Mouse (Mus musculus): ENCODE data around the gene Setdb2. TPM values are rescaled to one million over a fixed set of nuclear protein-coding genes. Genes with fewer than 3 reads are reported as not detected.

Gene Setdb2
- polyA plus RNA-seq, 1 experiment from 2014 or later: 8.7 TPM

- no peak for ATAC-seq (ENCODE audit: low read depth)
- 10% methylated on average over 6 of the region's 6 CpGs for WGBS
- peak overlapping the region; percentile 80 for H3K27ac ChIP-seq (replicated peaks; ENCODE audit: low read depth, low read length)
Observed at GRCm38 (mm10) chr14:59441472-59441805, 755 bp upstream of the Setdb2 start.

GRCm38 (mm10) chr14:59440039-59440438, 645 bp downstream of the Setdb2 start:
- H3K9me3 ChIP-seq (ENCODE audit: control insufficient read depth, low read length): no peaks in the 10 kb centered on the region
- peak overlapping the region; percentile 58 for H3K4me3 ChIP-seq (ENCODE audit: low read depth, low read length)
- H3K27ac ChIP-seq (replicated peaks; ENCODE audit: low read depth, low read length): no peak overlapping the region
- peak overlapping the region; percentile 86 for H3K9ac ChIP-seq (ENCODE audit: low read depth, low read length)
- WGBS: 17% methylated on average over 7 of the region's 7 CpGs
- H3K36me3 ChIP-seq (ENCODE audit: control insufficient read depth, insufficient read depth, low read length): no peaks in the 10 kb centered on the region
- H3K4me1 ChIP-seq (ENCODE audit: control insufficient read depth, insufficient read depth, low read length): peaks cover 9% of the 10 kb centered on the region
- peak overlapping the region; percentile 84 for H3K4me2 ChIP-seq (ENCODE audit: low read depth, low read length)
- no peak for DNase-seq (ENCODE audit: low spot score)
- H3K27me3 ChIP-seq (replicated peaks; ENCODE audit: control insufficient read depth, insufficient read depth, low read length): no peaks in the 10 kb centered on the region
- no peak for ATAC-seq (ENCODE audit: low read depth)

More at GRCm38 (mm10) chr14:59441472-59441805, 755 bp upstream of the Setdb2 start:
- Histone ChIP-seq H3K4me1 (ENCODE audit: control insufficient read depth, insufficient read depth, low read length) (peaks cover 9% of the 10 kb centered on the region), H3K4me2 (ENCODE audit: low read depth, low read length) (peak overlapping the region; percentile 84), H3K9me3 (ENCODE audit: control insufficient read depth, low read length) (no peaks in the 10 kb centered on the region), H3K4me3 (ENCODE audit: low read depth, low read length) (peak overlapping the region; percentile 58), H3K36me3 (ENCODE audit: control insufficient read depth, insufficient read depth, low read length) (no peaks in the 10 kb centered on the region), H3K27me3 (replicated peaks; ENCODE audit: control insufficient read depth, insufficient read depth, low read length) (no peaks in the 10 kb centered on the region), H3K9ac (ENCODE audit: low read depth, low read length) (peak overlapping the region; percentile 86)
- DNase-seq (ENCODE audit: low spot score): no peak

GRCm38 (mm10) chr14:59438505-59438904, 2.2 kb downstream of the Setdb2 start:
- Histone ChIP-seq H3K27ac (replicated peaks; ENCODE audit: low read depth, low read length) (no peak overlapping the region), H3K27me3 (replicated peaks; ENCODE audit: control insufficient read depth, insufficient read depth, low read length) (no peaks in the 10 kb centered on the region), H3K4me1 (ENCODE audit: control insufficient read depth, insufficient read depth, low read length) (peaks cover 9% of the 10 kb centered on the region), H3K4me3 (ENCODE audit: low read depth, low read length) (no peak overlapping the region), H3K9me3 (ENCODE audit: control insufficient read depth, low read length) (no peaks in the 10 kb centered on the region), H3K9ac (ENCODE audit: low read depth, low read length) (no peak overlapping the region), H3K36me3 (ENCODE audit: control insufficient read depth, insufficient read depth, low read length) (no peaks in the 10 kb centered on the region), H3K4me2 (ENCODE audit: low read depth, low read length) (no peak overlapping the region)
- DNase-seq (ENCODE audit: low spot score) (no peak), ATAC-seq (ENCODE audit: low read depth) (no peak)
- 84% methylated on average over 2 of the region's 2 CpGs for WGBS

- no peak for DNase-seq (ENCODE audit: low spot score)
- Histone ChIP-seq H3K4me3 (ENCODE audit: low read depth, low read length) (no peak overlapping the region), H3K9ac (ENCODE audit: low read depth, low read length) (no peak overlapping the region), H3K27ac (replicated peaks; ENCODE audit: low read depth, low read length) (no peak overlapping the region), H3K4me2 (ENCODE audit: low read depth, low read length) (no peak overlapping the region), H3K27me3 (replicated peaks; ENCODE audit: control insufficient read depth, insufficient read depth, low read length) (no peaks in the 10 kb centered on the region), H3K9me3 (ENCODE audit: control insufficient read depth, low read length) (no peaks in the 10 kb centered on the region), H3K4me1 (ENCODE audit: control insufficient read depth, insufficient read depth, low read length) (peaks cover 9% of the 10 kb centered on the region), H3K36me3 (ENCODE audit: control insufficient read depth, insufficient read depth, low read length) (no peaks in the 10 kb centered on the region)
- no peak for ATAC-seq (ENCODE audit: low read depth)
- 85% methylated on average over 3 of the region's 3 CpGs for WGBS
Observed at GRCm38 (mm10) chr14:59437398-59437797, 3.3 kb downstream of the Setdb2 start.

GRCm38 (mm10) chr14:59435206-59435605, 5.5 kb downstream of the Setdb2 start:
- ATAC-seq (ENCODE audit: low read depth) (no peak), DNase-seq (ENCODE audit: low spot score) (no peak)
- H3K36me3 ChIP-seq (ENCODE audit: control insufficient read depth, insufficient read depth, low read length): no peaks in the 10 kb centered on the region
- H3K4me2 ChIP-seq (ENCODE audit: low read depth, low read length): no peak overlapping the region
- no peaks in the 10 kb centered on the region for H3K27me3 ChIP-seq (replicated peaks; ENCODE audit: control insufficient read depth, insufficient read depth, low read length)
- H3K4me1 ChIP-seq (ENCODE audit: control insufficient read depth, insufficient read depth, low read length): peaks cover 7% of the 10 kb centered on the region
- no peak overlapping the region for H3K27ac ChIP-seq (replicated peaks; ENCODE audit: low read depth, low read length)
- H3K9ac ChIP-seq (ENCODE audit: low read depth, low read length): no peak overlapping the region
- H3K9me3 ChIP-seq (ENCODE audit: control insufficient read depth, low read length): no peaks in the 10 kb centered on the region
- H3K4me3 ChIP-seq (ENCODE audit: low read depth, low read length): no peak overlapping the region

- Histone ChIP-seq H3K4me1 (ENCODE audit: control insufficient read depth, insufficient read depth, low read length) (no peaks in the 10 kb centered on the region), H3K4me3 (ENCODE audit: low read depth, low read length) (no peak overlapping the region), H3K4me2 (ENCODE audit: low read depth, low read length) (no peak overlapping the region), H3K9ac (ENCODE audit: low read depth, low read length) (no peak overlapping the region), H3K27me3 (replicated peaks; ENCODE audit: control insufficient read depth, insufficient read depth, low read length) (no peaks in the 10 kb centered on the region), H3K36me3 (ENCODE audit: control insufficient read depth, insufficient read depth, low read length) (no peaks in the 10 kb centered on the region), H3K27ac (replicated peaks; ENCODE audit: low read depth, low read length) (no peak overlapping the region), H3K9me3 (ENCODE audit: control insufficient read depth, low read length) (no peaks in the 10 kb centered on the region)
- WGBS: 63% methylated on average over 2 of the region's 2 CpGs
- DNase-seq (ENCODE audit: low spot score): no peak
- ATAC-seq (ENCODE audit: low read depth): no peak
Observed at GRCm38 (mm10) chr14:59433902-59434301, 6.8 kb downstream of the Setdb2 start.

GRCm38 (mm10) chr14:59430556-59430955, 10.1 kb downstream of the Setdb2 start:
- H3K9me3 ChIP-seq (ENCODE audit: control insufficient read depth, low read length): no peaks in the 10 kb centered on the region
- H3K27ac ChIP-seq (replicated peaks; ENCODE audit: low read depth, low read length): no peak overlapping the region
- ATAC-seq (ENCODE audit: low read depth): no peak
- DNase-seq (ENCODE audit: low spot score): no peak
- H3K27me3 ChIP-seq (replicated peaks; ENCODE audit: control insufficient read depth, insufficient read depth, low read length): no peaks in the 10 kb centered on the region
- H3K4me1 ChIP-seq (ENCODE audit: control insufficient read depth, insufficient read depth, low read length): no peaks in the 10 kb centered on the region
- H3K9ac ChIP-seq (ENCODE audit: low read depth, low read length): no peak overlapping the region
- WGBS: 81% methylated on average over 1 of the region's 1 CpGs
- H3K36me3 ChIP-seq (ENCODE audit: control insufficient read depth, insufficient read depth, low read length): no peaks in the 10 kb centered on the region
- H3K4me3 ChIP-seq (ENCODE audit: low read depth, low read length): no peak overlapping the region
- H3K4me2 ChIP-seq (ENCODE audit: low read depth, low read length): no peak overlapping the region

GRCm38 (mm10) chr14:59422912-59423663, 17.6 kb downstream of the Setdb2 start:
- Histone ChIP-seq H3K4me1 (ENCODE audit: control insufficient read depth, insufficient read depth, low read length) (no peaks in the 10 kb centered on the region), H3K4me2 (ENCODE audit: low read depth, low read length) (no peak overlapping the region), H3K9me3 (ENCODE audit: control insufficient read depth, low read length) (no peaks in the 10 kb centered on the region), H3K4me3 (ENCODE audit: low read depth, low read length) (no peak overlapping the region), H3K9ac (ENCODE audit: low read depth, low read length) (no peak overlapping the region), H3K27me3 (replicated peaks; ENCODE audit: control insufficient read depth, insufficient read depth, low read length) (no peaks in the 10 kb centered on the region), H3K27ac (replicated peaks; ENCODE audit: low read depth, low read length) (no peak overlapping the region), H3K36me3 (ENCODE audit: control insufficient read depth, insufficient read depth, low read length) (no peaks in the 10 kb centered on the region)
- ATAC-seq (ENCODE audit: low read depth): no peak
- 68% methylated on average over 11 of the region's 11 CpGs for WGBS
- DNase-seq (ENCODE audit: low spot score): no peak

- no peak overlapping the region for H3K27ac ChIP-seq (replicated peaks; ENCODE audit: low read depth, low read length)
- no peak overlapping the region for H3K9ac ChIP-seq (ENCODE audit: low read depth, low read length)
- peaks cover 18% of the 10 kb centered on the region; the same call in 1 of the 2 replicates for H3K36me3 ChIP-seq (ENCODE audit: control insufficient read depth, insufficient read depth, low read length)
- no peaks in the 10 kb centered on the region for H3K4me1 ChIP-seq (ENCODE audit: control insufficient read depth, insufficient read depth, low read length)
- DNase-seq (ENCODE audit: low spot score) (no peak), ATAC-seq (ENCODE audit: low read depth) (no peak)
- H3K27me3 ChIP-seq (replicated peaks; ENCODE audit: control insufficient read depth, insufficient read depth, low read length): no peaks in the 10 kb centered on the region
- no peaks in the 10 kb centered on the region for H3K9me3 ChIP-seq (ENCODE audit: control insufficient read depth, low read length)
- no peak overlapping the region for H3K4me2 ChIP-seq (ENCODE audit: low read depth, low read length)
- no peak overlapping the region for H3K4me3 ChIP-seq (ENCODE audit: low read depth, low read length)
- whole genome bisulfite sequencing: 91% methylated on average over 4 of the region's 4 CpGs
Observed at GRCm38 (mm10) chr14:59418171-59418570, 22.5 kb downstream of the Setdb2 start.

Measured in embryonic facial prominence, embryonic 14.5 days (tissue).